Mouse (Mus musculus) duodenum, adult 2 months (tissue): ENCODE results near the gene Zfp280b. TPM values are rescaled to one million over a fixed set of nuclear protein-coding genes. Genes with fewer than 3 reads are reported as not detected.

Experiments used
- polyA plus RNA-seq: library from polyadenylated mRNA; depleted of rRNA; stranded (reverse); fragments of >200 nt; gene quantifications from 2 replicates; pipeline ENCODE4 v1.2.3, GENCODE M21; 2012; ENCODE audit warnings: low replicate concordance; rRNA removed

Gene Zfp280b
- polyA plus RNA-seq: 3.8 TPM in 2 replicates

GRCm38 (mm10) chr10:76032402-76033118 is at the start of gene Zfp280b:
Gene Zfp280b, plus strand, starts transcription at chr10:76032650.

Other genes starting within 250 kb of the Zfp280b start
- 155 and 255 TPM in 2 replicates for gene Gstt1, start 234.1 kb upstream of the Zfp280b start, polyA plus RNA-seq
- gene Gstt4, start 210.1 kb upstream of the Zfp280b start, polyA plus RNA-seq: not detected in 2 replicates
- gene Gstt2, start 195.2 kb upstream of the Zfp280b start, polyA plus RNA-seq: 143 and 478 TPM in 2 replicates
- gene Mif, start 172.4 kb upstream of the Zfp280b start, polyA plus RNA-seq: 800 and 939 TPM in 2 replicates
- gene Derl3, start 139.2 kb upstream of the Zfp280b start, polyA plus RNA-seq: 82.6 and 108 TPM in 2 replicates
- 32.6 and 50.7 TPM in 2 replicates for gene Smarcb1, start 111.0 kb upstream of the Zfp280b start, polyA plus RNA-seq
- 2,198 and 3,586 TPM in 2 replicates for gene Chchd10, start 99.5 kb upstream of the Zfp280b start, polyA plus RNA-seq
- 7.4 and 10.6 TPM in 2 replicates for gene Mmp11, start 96.2 kb upstream of the Zfp280b start, polyA plus RNA-seq
- gene Gm867, start 92.0 kb upstream of the Zfp280b start, polyA plus RNA-seq: not detected in 2 replicates
- 15.6 and 34.8 TPM in 2 replicates for gene Vpreb3, start 89.6 kb upstream of the Zfp280b start, polyA plus RNA-seq
- 0.06 and 0.18 TPM in 2 replicates for gene Gm5134, start 78.1 kb upstream of the Zfp280b start, polyA plus RNA-seq
- gene Slc5a4b, start 78.3 kb downstream of the Zfp280b start, polyA plus RNA-seq: 5.3 and 58.4 TPM in 2 replicates
- 7.9 and 74.2 TPM in 2 replicates for gene Slc5a4a, start 114.8 kb downstream of the Zfp280b start, polyA plus RNA-seq
- 14.6 and 20.6 TPM in 2 replicates for gene Prmt2, start 205.2 kb downstream of the Zfp280b start, polyA plus RNA-seq
- 0.44 and 1.6 TPM in 2 replicates for gene S100b, start 221.2 kb downstream of the Zfp280b start, polyA plus RNA-seq